Mouse (Mus musculus) mouse trophoblast stem cell (cell line): ENCODE results near the gene Klc4.

Experiments used
- in situ Hi-C, 2 experiments: fragments of 300-500 bp; cut with MseI, MboI; formaldehyde crosslinking; loops; 2 replicates in 1 of 2; 3 replicates in 1 of 2; pipeline ENCODE4 v1.15.1; 2025

The Klc4 gene

DNA sequence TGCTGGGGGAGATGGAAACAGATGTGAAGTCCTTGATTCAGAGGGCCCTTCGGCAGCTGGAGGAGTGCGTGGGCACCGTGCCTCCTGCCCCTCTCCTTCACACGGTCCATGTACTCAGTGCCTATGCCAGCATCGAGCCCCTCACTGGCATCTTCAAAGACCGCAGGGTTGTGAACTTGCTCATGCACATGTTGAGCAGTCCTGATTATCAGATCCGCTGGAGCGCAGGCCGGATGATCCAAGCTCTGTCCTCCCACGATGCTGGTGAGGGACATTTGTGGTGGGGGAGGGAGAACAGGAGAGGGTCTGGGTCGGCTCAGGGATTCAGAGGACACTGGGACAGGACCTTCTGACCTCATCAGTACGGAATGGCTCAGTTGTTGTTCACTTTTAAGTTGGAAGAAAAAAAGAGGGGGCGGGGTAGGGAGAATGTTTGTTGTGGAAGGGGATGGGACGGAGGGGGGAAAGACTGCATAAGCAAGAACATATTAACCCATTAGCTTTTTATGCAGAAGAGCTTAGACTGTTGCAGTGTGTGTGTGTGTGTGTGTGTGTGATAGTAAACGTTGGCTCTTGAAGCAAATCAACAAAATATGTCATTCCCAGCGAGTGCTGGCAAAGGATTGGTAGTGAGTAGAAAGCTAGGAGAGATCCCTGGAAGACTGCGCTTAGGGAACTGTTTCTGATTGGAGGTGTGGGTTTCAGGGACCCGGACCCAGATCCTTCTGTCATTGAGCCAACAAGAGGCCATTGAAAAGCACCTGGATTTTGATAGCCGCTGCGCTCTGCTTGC, 6.1 kb upstream of the Klc4 start:
- in situ Hi-C loops, result no loop called here

DNA sequence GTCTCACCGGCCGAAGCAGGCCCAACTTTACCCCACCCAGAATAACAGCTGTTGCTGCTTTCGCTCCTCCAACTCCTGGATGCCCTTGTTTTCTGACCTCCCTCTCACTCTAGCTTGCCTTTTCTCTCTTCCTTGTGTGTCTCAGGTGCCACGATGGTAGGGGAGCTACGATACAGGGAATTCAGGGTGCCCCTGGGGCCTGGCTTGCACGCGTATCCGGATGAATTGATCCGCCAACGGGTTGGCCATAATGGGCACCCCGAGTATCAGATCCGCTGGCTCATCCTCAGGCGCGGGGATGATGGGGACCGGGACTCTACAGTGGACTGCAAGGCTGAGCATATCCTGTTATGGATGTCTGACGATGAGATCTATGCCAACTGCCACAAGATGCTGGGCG, 5.5 kb upstream of the Klc4 start:
- in situ Hi-C loops, result no loop called here

DNA sequence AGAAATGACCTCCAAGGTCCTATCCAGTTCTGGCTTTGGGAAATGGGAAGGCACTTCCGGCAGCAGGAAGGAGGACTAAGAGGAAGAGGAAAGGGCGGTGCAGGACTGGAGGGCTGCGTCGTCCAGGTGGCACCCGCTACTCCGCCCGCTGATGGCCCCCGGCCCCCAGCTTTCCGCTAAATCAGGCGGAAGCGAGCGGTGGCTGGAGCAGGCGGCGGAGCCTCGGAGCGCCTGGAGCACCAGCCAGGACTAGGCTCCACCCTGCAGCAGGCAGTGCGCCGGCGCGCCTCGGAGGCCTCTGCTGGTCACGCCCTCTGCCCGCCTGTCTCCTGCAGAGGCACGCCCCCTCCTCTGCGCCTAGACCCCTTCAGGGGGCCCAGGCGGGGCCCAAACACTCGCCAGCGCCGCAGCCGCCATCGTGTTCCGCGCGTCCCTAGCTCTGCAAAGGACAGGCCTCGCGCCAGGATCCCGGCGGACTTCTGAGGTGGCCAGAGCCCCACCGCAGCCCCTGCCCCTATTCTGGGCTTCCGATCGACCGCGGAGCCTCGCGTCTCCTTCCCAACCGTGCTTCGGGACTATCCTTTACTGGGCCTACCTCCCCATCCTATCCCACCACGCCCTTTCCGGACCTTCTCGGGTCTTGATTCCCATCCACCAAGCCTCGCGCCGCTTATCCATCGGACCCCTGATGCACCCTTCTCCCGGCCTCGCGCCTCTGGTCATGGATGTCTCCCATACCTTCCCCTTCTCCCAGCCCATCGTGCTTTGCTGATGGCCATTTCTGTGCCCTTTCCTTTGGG, 4.6 kb upstream of the Klc4 start, which contains the start of gene Cul7:
Gene Cul7 (plus strand): TSS at position 106 of the 800 bp plus-strand sequence.
- in situ Hi-C loops, result no loop called here

DNA sequence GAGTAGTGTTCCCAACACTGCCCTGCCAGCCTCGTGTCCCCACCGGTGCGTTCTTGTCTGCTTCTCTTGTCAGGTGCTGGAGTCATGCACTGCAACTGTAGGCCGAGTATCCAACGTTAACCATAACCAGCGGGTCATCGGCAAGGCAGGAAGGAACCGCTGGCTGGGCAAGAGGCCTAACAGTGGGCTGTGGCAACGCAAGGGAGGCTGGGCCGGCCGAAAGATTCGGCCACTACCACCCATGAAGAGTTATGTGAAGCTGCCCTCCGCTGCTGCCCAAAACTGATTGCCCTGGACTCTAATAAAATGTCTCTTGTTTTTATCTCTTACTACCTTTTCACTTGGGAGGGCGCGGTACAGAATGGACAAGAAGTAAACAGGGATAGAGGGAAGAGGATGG, 4.0 kb upstream of the Klc4 start:
- in situ Hi-C loops, result no loop called here

DNA sequence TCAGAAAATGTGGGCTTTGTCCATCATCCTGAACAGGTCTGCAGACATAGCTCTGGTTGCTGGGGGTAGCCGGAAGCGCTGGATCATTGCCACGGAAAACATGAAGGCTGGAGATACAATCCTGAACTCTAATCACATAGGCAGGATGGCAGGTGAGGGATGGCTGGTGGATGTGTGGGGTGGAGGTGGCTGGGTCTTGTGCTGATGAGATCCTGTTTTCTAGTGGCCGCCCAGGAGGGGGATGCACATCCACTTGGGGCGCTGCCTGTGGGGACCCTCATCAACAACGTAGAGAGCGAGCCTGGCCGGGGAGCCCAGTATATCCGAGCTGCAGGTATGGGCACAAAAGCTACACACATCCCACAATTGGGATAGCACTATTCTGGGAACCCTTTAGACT, 2.6 kb upstream of the Klc4 start:
- in situ Hi-C loops, result no loop called here

DNA sequence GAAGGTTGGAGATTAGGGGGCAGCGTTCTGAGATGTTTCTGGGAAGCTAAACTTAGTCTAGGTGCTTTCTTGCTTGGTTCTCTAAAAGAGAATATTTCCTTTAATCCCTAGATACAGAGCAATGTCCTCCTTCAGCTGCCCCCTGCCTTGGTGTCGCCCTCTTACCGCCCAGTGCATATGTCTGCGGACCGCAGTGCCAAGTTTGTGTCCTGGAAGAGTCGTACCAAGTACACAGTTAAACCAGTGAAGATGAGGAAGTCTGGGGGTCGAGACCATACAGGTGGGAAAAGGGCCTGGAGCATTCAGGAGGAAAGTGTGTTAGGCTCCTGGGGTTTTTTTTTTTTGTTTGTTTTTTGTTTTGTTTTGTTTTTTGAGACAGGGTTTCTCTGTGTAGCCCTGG, 1.5 kb upstream of the Klc4 start:
- in situ Hi-C loops, result no loop called here

DNA sequence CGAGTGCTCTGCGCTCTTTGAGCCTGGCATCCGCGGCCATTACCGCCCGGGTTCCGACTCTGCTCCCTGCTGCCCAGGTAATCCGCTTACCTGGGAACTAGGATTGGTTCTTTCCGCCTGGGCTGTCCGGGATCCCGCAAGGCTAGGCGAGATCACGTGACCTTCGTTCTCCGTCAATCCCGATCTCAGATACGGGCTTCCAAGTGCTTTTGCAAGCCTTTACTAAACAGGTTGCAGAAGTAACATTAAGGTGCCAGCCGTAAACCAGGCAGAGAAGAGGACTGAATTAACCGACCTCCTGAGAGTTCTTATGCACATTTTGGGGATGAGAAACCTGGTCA, 470 bp upstream of the Klc4 start:
- in situ Hi-C loops, result no loop called here

DNA sequence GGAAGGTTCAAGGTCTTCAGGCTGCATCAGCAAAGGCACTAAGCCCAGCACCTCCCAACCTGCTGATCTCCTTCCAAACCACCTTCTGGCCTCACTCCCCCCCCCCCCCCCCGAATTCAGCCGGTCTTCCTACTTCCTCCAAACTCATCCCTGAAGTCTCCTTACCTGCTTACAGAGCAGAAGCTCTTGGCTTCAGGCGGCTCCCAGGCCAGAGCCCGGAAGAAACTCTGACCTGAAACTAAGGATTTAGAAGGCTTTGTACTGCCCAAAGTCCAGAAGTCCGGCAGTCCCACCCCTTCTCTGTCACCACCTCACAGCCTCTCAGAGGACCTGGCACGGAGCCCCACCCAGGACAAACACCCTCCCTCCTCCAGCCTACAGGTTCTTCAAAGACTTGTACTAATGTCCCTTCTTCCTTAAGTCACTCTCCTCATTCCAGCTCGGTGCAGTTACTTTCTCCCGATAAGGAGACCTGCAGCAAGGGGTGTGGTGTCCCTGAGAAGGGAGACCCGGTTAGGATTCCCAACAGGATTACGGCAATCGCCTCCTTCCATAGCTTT, 826 bp downstream of the Klc4 start:
- in situ Hi-C loops, result no loop called here

DNA sequence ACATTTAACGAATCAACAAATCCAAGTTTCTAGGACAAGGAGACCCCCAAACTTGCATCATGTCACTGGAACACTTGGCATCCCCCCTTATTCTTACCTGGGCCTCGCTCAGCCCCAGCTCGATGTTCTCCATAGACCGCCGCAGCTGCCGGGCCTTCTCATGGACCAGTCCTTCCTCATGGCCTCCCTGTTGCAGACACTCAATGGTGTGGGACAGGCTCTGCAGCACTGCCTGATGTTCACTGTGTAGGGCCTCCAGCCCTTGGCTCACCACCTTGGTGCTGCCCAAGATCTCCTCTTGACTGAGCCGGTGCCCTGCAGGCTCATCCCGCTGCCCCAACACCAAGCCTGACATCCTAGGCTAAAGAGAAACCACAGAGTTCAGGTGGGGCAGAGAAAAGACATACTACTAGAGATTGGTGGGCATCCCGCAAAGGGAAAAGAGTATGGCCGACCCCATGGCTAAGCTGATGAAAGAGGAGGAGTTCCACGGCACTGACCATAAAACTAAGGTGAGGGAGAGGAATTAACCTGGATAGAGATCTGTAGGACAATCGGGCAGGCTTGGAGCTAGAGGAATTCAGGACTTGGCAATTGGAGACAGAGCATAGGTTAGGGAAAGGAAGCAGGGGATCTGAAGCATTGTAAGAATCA, 1.5 kb downstream of the Klc4 start:
- in situ Hi-C loops, result no loop called here

DNA sequence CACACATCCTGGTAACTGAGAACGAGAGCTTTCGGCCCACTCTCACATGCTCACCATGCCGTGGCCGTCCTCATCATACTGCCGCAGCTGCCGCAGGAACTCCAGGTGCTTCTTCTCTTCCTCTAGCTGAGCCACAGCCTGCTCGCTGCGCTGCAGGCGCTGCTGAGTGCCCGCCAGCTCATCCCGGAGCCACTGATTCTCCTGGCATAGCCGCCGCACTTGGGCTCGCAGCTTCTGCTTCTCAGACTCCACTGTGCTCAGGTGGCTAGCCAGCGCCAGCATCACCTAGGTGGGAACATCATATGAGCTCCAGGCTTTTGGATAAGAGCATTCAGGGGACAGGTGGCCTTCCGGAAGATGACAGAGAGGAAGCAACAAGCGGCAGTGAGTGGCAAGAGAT, 3.8 kb downstream of the Klc4 start:
- in situ Hi-C loops, result no loop called here

DNA sequence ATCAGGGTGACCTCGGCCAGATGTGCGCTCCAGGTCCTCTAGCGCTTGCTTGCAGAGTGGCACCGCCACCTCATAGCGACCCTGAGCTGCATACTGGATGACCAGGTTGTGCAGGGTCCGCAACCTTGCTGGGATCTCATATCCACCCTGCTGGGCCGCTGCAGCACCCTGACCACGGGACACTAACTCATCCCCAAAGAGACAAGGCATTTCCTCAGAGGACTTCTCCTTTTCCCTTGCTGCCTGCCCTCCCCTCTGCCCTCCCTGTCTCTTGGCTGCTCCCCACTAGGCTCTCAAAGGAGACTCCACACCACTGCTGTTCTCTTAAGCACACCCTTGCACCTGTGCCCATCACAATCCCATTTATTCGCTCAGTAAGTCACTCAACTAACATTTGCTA, 5.9 kb downstream of the Klc4 start:
- in situ Hi-C loops, result no loop called here

DNA sequence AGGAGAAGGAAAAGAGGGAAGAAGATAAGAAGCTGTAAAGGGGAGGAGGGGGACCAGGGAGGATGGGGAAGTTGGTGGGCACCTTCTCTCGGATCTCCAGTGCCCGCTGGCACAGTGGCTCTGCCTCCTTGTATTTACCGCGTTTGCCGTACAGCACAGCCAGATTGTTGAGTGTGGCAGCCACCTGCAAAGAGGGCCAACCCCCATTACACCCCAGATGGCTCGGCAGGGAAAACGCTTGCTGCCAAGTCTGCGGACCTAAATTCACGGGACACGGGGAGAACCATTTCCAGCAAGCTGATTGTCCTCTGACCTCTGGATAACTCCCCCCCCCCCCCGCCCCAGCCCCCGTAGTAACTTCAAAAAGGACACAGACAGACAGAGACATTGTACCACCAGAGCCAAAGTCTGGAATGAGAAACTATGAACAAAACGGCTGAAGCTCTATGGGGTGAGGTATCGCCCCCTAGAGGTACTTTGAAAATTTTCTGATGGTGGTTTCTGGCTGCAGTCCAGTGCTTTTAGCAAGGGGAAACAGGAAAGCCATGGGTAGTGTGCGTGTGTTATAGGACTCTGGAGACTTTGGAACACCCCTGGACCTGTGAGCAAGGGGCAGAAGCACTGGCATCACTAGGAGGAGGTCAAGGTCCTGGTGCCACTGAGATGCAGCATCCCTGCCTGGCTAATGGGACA, 8.8 kb downstream of the Klc4 start:
- in situ Hi-C loops, result no loop called here

DNA sequence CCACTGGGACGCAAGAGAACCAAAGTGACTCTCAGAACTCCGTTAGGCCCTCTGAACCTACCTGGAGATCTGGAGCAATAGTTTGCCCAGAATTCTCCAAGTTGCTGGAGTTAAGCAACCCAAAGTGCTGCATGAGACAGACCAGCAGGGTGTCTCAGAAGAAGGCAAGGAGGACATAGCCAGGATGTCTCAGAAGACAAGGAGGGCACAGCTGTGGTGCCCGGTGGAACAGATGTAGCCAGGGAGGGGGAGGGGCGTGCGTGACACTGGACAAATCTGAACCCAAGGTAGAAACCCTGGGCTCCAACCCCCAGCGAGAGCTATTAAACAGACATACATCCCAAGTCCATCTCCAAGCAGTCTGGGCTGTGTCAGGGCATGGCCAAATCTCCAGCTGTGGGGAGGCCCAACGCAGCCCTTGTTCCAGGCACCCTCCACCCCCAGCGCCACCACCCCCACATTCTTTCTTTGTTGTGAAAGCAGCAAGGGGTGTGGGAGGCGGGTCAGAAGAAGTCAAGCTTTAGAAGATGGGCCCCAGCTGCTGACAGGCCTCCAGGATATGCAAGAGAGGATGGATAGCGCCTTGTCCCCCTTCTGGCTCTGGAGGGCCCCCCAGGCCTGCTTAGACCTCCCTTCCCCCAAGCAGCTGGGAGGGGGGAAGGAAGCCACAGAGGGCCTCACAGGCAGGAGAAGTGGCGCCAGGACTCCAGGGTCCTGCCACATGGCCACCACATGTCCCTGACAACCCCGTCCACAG, 16.0 kb downstream of the Klc4 start:
- in situ Hi-C loops, result no loop called here

DNA sequence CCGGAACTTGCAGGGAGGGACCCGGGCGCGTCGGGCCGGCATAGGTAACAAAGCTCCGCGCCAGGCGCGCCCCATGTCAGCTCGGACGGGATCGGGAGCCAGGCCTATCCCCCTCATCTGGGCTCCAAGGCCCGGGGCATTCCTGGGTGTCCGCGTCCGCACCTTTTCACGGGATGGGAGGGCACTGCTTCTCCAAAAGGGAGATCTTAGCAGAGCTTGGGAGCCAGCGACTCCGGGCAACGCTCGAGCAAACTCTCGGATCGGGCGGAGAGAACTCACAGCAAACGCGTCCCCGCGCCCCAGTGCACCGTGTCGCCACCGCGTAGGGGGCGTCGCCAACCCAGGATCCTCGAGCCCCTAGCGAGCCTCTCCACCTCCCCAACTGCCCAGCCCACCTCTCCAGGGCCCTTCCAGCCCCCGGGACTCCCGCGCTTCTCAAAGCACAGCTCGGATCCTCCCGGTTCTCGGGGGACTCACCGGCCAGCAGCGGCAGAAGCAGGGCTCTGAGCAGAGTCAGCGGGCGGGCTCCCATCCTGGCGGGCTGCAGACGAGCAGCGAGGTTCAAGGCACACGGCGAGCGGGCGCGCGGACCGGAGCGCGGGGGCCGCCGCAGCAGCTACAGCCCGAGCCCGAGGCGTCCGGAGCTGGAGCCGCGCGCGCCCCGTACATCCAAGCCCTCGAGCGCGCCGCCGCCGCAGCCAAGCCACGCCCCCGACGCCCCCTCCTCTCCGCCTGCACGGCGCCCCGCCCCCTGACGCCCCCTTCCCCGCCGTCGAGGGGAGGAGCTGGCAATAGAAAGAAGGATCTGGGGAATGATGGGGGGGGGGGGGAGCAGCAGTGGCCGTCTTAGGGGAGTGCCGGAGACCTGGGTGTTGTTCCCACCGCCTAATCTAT, 16.8 kb downstream of the Klc4 start, which contains the start of gene Ptk7:
Gene Ptk7 (minus strand): TSS at position 714 of the 894 bp plus-strand sequence.
- in situ Hi-C loops, result no loop called here

DNA sequence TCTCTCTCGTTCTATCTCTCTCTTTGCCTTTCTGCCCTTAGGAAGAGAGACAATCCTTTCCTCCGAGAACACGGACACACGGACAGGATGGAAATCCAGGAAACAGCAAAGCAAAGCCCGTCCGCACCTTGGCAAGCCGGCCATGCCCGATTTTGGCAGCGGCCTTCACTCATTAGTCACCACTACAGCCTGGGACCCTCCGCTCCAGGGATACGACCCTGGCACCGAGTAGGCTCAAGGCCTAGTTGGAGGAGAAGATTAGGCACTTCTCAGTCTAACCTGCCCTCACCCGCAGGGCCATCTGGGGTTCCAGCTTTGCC, 17.4 kb downstream of the Klc4 start:
- in situ Hi-C loops, result no loop called here

DNA sequence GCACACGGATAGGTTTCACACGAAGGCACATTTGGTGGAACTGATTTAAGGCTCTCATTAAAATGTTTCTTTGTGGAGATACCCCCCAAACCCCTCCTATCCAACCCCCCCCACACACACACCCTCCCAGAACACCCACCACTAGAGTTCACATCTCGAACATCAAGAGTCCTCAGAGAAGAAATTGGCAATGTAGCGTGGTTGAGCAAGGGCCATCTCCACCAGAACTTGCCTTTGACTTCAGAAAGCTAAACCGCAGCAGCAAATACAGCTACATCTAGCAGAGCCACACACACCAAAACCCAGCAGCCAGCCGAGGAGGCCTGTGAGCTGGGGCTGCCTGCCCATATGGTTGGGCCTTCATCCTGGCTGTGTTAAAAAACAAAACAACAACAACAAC, 18.4 kb downstream of the Klc4 start:
- in situ Hi-C loops, result no loop called here

DNA sequence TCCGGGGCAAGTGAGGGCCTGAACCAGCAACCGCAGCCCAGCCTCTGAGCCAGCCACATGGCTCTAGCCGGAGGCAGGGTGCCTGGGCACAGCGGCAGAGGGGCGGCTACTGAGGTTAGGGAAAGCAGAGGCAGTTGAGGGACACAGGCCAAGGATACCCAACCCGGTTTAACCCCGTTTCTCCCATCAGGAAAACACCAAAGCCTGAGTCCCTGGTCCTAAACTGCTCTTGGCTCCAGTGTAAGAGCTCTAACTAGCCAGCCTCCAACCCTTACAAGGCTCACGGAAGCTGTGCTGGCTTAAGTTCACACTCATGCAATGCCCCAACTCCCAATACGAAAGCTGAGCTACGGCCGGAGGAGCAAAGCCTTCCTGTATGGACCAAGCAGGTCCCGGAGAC, 21.2 kb downstream of the Klc4 start:
- in situ Hi-C loops, result no loop called here

DNA sequence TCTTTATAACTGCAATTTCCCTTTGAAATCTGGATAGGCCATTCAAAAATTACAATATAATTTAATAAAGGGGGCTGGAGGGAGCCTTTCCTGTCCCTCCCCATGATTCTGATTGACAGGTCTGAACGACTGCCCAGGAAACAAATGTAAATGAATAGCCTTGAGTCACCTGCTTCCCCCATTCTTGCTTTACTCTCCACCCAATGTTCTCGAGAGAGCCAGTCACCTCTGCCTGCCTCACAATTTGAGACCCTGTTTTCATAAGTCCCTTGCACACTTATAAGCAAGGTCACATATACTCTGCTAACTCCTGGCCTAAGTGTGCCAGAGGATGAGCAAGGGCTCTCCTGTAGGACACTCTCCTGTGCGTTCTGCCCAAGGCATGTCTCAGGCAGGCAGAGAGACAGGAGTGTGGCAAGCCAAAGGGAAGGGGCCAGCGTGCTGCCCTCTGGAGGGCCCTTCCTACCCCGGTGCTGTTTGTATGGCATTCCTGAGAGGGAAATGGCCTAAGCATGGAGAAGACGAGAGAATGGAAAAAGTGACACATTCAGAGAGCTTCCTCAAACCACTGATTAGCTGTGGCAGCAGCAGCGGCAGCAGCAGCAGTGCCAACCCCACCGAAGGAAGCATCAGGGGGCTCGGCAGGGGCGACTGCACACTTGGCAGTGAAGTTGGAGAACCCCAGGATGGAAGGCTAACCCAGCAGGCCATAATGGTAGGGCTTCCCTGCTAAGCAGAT, 21.8 kb downstream of the Klc4 start:
- in situ Hi-C loops, result no loop called here

DNA sequence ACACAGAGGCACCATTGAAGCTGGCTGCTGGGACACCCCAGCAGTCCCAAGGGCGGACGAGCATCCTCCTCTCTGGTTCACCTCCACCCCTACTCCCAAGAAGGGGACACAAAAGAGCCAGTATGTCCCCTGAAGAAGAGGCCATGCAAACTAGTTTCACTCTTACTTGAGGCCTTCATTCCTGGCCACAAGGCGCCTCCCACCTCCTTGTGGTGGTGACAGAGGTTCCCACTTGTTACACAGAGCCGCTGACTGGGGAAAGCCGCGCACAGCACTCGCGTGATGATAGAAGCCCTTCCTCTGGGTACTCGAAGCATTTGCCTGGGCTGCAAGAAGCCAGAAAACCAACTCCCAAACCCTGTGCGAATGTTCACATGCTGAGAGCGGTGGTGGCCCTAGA, 23.6 kb downstream of the Klc4 start:
- in situ Hi-C loops, result no loop called here
